Mouse (Mus musculus): ENCODE results near the gene Optn.

- TF ChIP-seq TAL1 (conservative IDR thresholded peaks at IDR 0.05; ENCODE audit: low read depth, low read length): no peak
- TF ChIP-seq CTCF (IDR thresholded peaks at IDR 0.05; ENCODE audit: low read depth, low read length): no peak
Observed at GRCm38 (mm10) chr2:4994436-4994835, 69.4 kb downstream of the Optn start.

Measured in G1E (cell line).